Mouse (Mus musculus) embryonic facial prominence, embryonic 13.5 days (tissue): Measurements from ENCODE around the gene Smug1. TPM values are rescaled to one million over a fixed set of nuclear protein-coding genes. Genes with fewer than 3 reads are reported as not detected.

Experiments used
- ATAC-seq: fragments of 200-750 bp; cut with Nextera tagmentation; 2 replicates; pipeline ENCODE4 v1.8.0; 2017; ENCODE audit warnings: low read depth; ENCODE audit not compliant: insufficient number of reproducible peaks, insufficient read depth, low FRiP score, low TSS enrichment
- H3K27ac ChIP-seq: fragments of 300-500 bp; sonication (generic); 2 replicates; pipeline ENCODE4 v1.5.1; 2015; ENCODE audit warnings: moderate library complexity, mild to moderate bottlenecking, inconsistent platforms
- H3K27me3 ChIP-seq: fragments of 300-500 bp; sonication (generic); 2 replicates; pipeline ENCODE4 v1.6.1; 2015; ENCODE audit warnings: mild to moderate bottlenecking, inconsistent platforms
- H3K36me3 ChIP-seq: fragments of 300-500 bp; sonication (generic); 2 replicates; pipeline ENCODE4 v1.6.1; 2015; ENCODE audit warnings: mild to moderate bottlenecking, inconsistent platforms
- H3K4me1 ChIP-seq: fragments of 300-500 bp; sonication (generic); 2 replicates; pipeline ENCODE4 v1.6.1; 2015; ENCODE audit warnings: inconsistent platforms
- H3K4me2 ChIP-seq: fragments of 300-500 bp; sonication (generic); 2 replicates; pipeline ENCODE4 v1.6.1; 2015; ENCODE audit warnings: moderate library complexity, mild to moderate bottlenecking, inconsistent platforms
- H3K4me3 ChIP-seq: fragments of 300-500 bp; sonication (generic); 2 replicates; pipeline ENCODE4 v1.5.1; 2015; ENCODE audit warnings: mild to moderate bottlenecking, inconsistent platforms
- H3K9ac ChIP-seq: fragments of 300-500 bp; sonication (generic); 2 replicates; pipeline ENCODE4 v1.6.1; 2015; ENCODE audit warnings: mild to moderate bottlenecking, inconsistent platforms
- H3K9me3 ChIP-seq: fragments of 300-500 bp; sonication (generic); 2 replicates; pipeline ENCODE4 v1.6.1; 2016; ENCODE audit warnings: inconsistent platforms
- WGBS: fragments of 180-500 bp; shearing (Covaris S2); methylation state at CpG from one replicate; pipeline ENCODE4 v1.1.7; 2015; ENCODE audit warnings: mixed read lengths; 5-methylcytosine and 5-hydroxymethylcytosine counted together
- polyA plus RNA-seq: library from polyadenylated mRNA; unstranded; fragments of >200 nt; fragmentation: Nextera tagmentation; extraction: Ambion mirVana; gene quantifications from 2 replicates; pipeline ENCODE4 v1.2.1, GENCODE M21; 2015

Gene Smug1
- polyA plus RNA-seq, 1 experiment from 2014 or later: 16.4 TPM

- no peak overlapping the region for H3K9ac ChIP-seq
- no peak overlapping the region for H3K4me3 ChIP-seq
- H3K27me3 ChIP-seq: 0 out of 2 replicates have a peak, but pooled peaks cover under 1% of the 10 kb centered on the region
- peaks cover 55% of the 10 kb centered on the region for H3K36me3 ChIP-seq
- H3K27ac ChIP-seq: no peak overlapping the region
- no peaks in the 10 kb centered on the region for H3K4me1 ChIP-seq
- 89% methylated on average over 7 of the region's 7 CpGs for WGBS
- H3K4me2 ChIP-seq: no peak overlapping the region
- H3K9me3 ChIP-seq: no peaks in the 10 kb centered on the region
- no peak for ATAC-seq
Observed at GRCm38 (mm10) chr15:103190083-103190482, 23.2 kb upstream of the Smug1 start.

- Histone ChIP-seq H3K36me3 (peaks cover 32% of the 10 kb centered on the region), H3K9ac (no peak overlapping the region), H3K27me3 (peaks cover 22% of the 10 kb centered on the region), H3K27ac (no peak overlapping the region), H3K9me3 (no peaks in the 10 kb centered on the region), H3K4me1 (peaks cover 12% of the 10 kb centered on the region), H3K4me3 (no peak overlapping the region), H3K4me2 (no peak overlapping the region)
- no peak for ATAC-seq
- 76% methylated on average over 6 of the region's 6 CpGs for WGBS
Observed at GRCm38 (mm10) chr15:103187803-103188202, 20.9 kb upstream of the Smug1 start.

- ATAC-seq: no peak
- H3K9me3 ChIP-seq: no peaks in the 10 kb centered on the region
- 51% methylated on average over 19 of the region's 19 CpGs for WGBS
- H3K9ac ChIP-seq: no peak overlapping the region
- H3K27me3 ChIP-seq: peaks cover 41% of the 10 kb centered on the region
- H3K4me3 ChIP-seq: no peak overlapping the region
- H3K4me2 ChIP-seq: no peak overlapping the region
- peaks cover 19% of the 10 kb centered on the region for H3K4me1 ChIP-seq
- H3K36me3 ChIP-seq: peaks cover 13% of the 10 kb centered on the region; the same call in 1 of the 2 replicates
- H3K27ac ChIP-seq: no peak overlapping the region
Observed at GRCm38 (mm10) chr15:103185462-103186198, 18.7 kb upstream of the Smug1 start.

GRCm38 (mm10) chr15:103183651-103184610 lies 17.0 kb upstream of the Smug1 start:
- no peak for ATAC-seq

GRCm38 (mm10) chr15:103183135-103183534 lies 16.2 kb upstream of the Smug1 start:
- peak overlapping the region; percentile 55 for H3K9ac ChIP-seq
- no peaks in the 10 kb centered on the region for H3K9me3 ChIP-seq
- under 1% methylated on average over 21 of the region's 21 CpGs for WGBS
- peak overlapping the region; percentile 35 for H3K4me3 ChIP-seq
- 0 out of 2 replicates have a peak, but pooled peaks have one; percentile 7 for ATAC-seq
- peaks cover 19% of the 10 kb centered on the region for H3K4me1 ChIP-seq
- H3K27ac ChIP-seq: no peak overlapping the region
- no peaks in the 10 kb centered on the region for H3K36me3 ChIP-seq
- H3K4me2 ChIP-seq: peak overlapping the region; percentile 64
- H3K27me3 ChIP-seq: peaks cover 66% of the 10 kb centered on the region

More at GRCm38 (mm10) chr15:103183651-103184610, 17.0 kb upstream of the Smug1 start:
- Histone ChIP-seq H3K4me3 (peak overlapping the region; percentile 35), H3K9me3 (no peaks in the 10 kb centered on the region), H3K36me3 (peaks cover 4% of the 10 kb centered on the region; the same call in 1 of the 2 replicates), H3K27ac (no peak overlapping the region), H3K4me1 (peaks cover 19% of the 10 kb centered on the region), H3K4me2 (peak overlapping the region; percentile 64), H3K9ac (peak overlapping the region; percentile 55), H3K27me3 (peaks cover 58% of the 10 kb centered on the region)
- WGBS: 13% methylated on average over 25 of the region's 25 CpGs

GRCm38 (mm10) chr15:103182166-103182790 lies 15.4 kb upstream of the Smug1 start:
- ATAC-seq: peak; percentile 26; the same call in 1 of the 2 replicates
- H3K4me2 ChIP-seq: peak overlapping the region; percentile 64
- peaks cover 26% of the 10 kb centered on the region for H3K4me1 ChIP-seq
- no peaks in the 10 kb centered on the region for H3K36me3 ChIP-seq
- H3K9ac ChIP-seq: no peak overlapping the region
- no peaks in the 10 kb centered on the region for H3K9me3 ChIP-seq
- peaks cover 74% of the 10 kb centered on the region for H3K27me3 ChIP-seq
- H3K4me3 ChIP-seq: peak overlapping the region; percentile 35
- no peak overlapping the region for H3K27ac ChIP-seq
- 1% methylated on average over 48 of the region's 48 CpGs for WGBS

- Histone ChIP-seq H3K4me2 (no peak overlapping the region), H3K27ac (no peak overlapping the region), H3K27me3 (peaks cover 93% of the 10 kb centered on the region), H3K4me1 (peaks cover 31% of the 10 kb centered on the region), H3K4me3 (no peak overlapping the region), H3K9ac (no peak overlapping the region), H3K36me3 (no peaks in the 10 kb centered on the region), H3K9me3 (no peaks in the 10 kb centered on the region)
- ATAC-seq: no peak
Observed at GRCm38 (mm10) chr15:103180406-103180805, 13.5 kb upstream of the Smug1 start.

GRCm38 (mm10) chr15:103178767-103179166 lies 11.9 kb upstream of the Smug1 start:
- Histone ChIP-seq H3K4me2 (no peak overlapping the region), H3K9ac (0 out of 2 replicates have a peak overlapping the region, but pooled peaks have one; percentile 16), H3K4me1 (peaks cover 29% of the 10 kb centered on the region), H3K27ac (no peak overlapping the region), H3K36me3 (no peaks in the 10 kb centered on the region), H3K27me3 (peaks cover 97% of the 10 kb centered on the region), H3K4me3 (no peak overlapping the region), H3K9me3 (no peaks in the 10 kb centered on the region)
- WGBS: 48% methylated on average over 1 of the region's 1 CpGs
- ATAC-seq: no peak

GRCm38 (mm10) chr15:103178137-103178536 lies 11.2 kb upstream of the Smug1 start:
- H3K4me2 ChIP-seq: no peak overlapping the region
- H3K9ac ChIP-seq: no peak overlapping the region
- H3K36me3 ChIP-seq: no peaks in the 10 kb centered on the region
- ATAC-seq: no peak
- H3K9me3 ChIP-seq: no peaks in the 10 kb centered on the region
- peaks cover 22% of the 10 kb centered on the region for H3K4me1 ChIP-seq
- H3K27ac ChIP-seq: no peak overlapping the region
- H3K4me3 ChIP-seq: no peak overlapping the region
- H3K27me3 ChIP-seq: peaks cover 97% of the 10 kb centered on the region
- WGBS: 7% methylated on average over 12 of the region's 12 CpGs

GRCm38 (mm10) chr15:103177611-103178041 lies 10.7 kb upstream of the Smug1 start:
- Histone ChIP-seq H3K9ac (no peak overlapping the region), H3K4me1 (peaks cover 17% of the 10 kb centered on the region), H3K27me3 (peaks cover 97% of the 10 kb centered on the region), H3K27ac (no peak overlapping the region), H3K9me3 (no peaks in the 10 kb centered on the region), H3K36me3 (no peaks in the 10 kb centered on the region), H3K4me3 (no peak overlapping the region), H3K4me2 (no peak overlapping the region)
- 4% methylated on average over 12 of the region's 12 CpGs for WGBS
- no peak for ATAC-seq

- Histone ChIP-seq H3K4me3 (no peak overlapping the region), H3K9ac (0 out of 2 replicates have a peak overlapping the region, but pooled peaks have one; percentile 11), H3K4me2 (no peak overlapping the region; the same call in 1 of the 2 replicates), H3K36me3 (no peaks in the 10 kb centered on the region), H3K9me3 (no peaks in the 10 kb centered on the region), H3K4me1 (peaks cover 12% of the 10 kb centered on the region), H3K27ac (no peak overlapping the region), H3K27me3 (peaks cover 100% of the 10 kb centered on the region)
- ATAC-seq: peak; percentile 57; the same call in 1 of the 2 replicates
- WGBS: 1% methylated on average over 18 of the region's 18 CpGs
Observed at GRCm38 (mm10) chr15:103176874-103177421, 10.1 kb upstream of the Smug1 start.
